Mouse (Mus musculus): ENCODE results near the gene Plekhs1.

DNA sequence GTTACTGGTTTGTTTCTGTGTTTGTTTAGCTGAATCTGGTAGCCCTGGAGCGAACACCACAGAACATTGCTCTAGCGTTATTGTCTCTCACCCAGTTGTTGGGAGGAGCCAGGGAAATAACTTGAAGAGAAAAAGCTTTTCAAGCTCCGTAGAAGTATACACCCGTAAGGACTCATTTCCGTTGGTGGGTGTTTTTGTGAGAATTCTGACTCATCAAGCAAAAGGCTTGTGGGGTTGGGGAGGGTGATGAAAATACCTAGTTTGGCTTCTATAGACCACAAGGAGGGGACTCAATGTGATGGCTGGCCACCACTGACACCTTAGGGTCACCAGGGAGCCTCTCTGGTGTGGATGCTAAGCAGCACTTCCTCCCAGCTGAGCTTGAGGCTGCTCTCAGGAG lies 10.5 kb upstream of the Plekhs1 start:
- TF ChIP-seq CTCF (IDR thresholded peaks at IDR 0.05; ENCODE audit: insufficient read depth, low read length) (no peak), POLR2A (IDR thresholded peaks at IDR 0.05; ENCODE audit: borderline replicate concordance, extremely low read depth, low read depth, low read length) (no peak)
